Comparison of ENCODE assay signal across 21 mouse cellular contexts in the genomic region with DNA sequence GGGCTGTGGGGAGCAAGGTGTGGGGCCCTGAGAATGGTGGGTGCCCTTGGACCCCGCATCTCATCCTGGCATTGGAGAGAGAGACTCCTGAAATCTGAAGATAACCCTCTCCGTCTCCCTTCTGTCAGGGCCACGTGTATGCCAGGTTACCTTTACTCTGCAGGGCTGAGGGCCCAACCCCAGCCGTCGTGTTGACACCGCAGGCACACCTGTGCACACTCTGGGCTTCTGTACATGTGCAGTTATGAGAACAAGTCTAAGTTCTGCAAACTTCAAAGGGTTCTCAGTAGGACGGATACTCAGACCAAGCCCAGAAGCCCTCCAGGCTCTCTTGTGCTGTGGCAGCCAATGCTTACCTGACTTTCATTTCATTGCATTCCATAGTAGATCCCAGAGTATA. TPM values are rescaled to one million over a fixed set of nuclear protein-coding genes. Genes with fewer than 3 reads are reported as not detected.
DNase-seq lines count a peak whose midpoint lies in the region; ATAC-seq and TF ChIP-seq lines count a peak whose summit lies in the region.
"Had no signal": no experiment of that assay in that cellular context is flagged by ENCODE, and none has a peak within 500 bp of the region (broad histone marks: within the 10 kb centered on the region; RNA-seq: fewer than 3 reads in every experiment).

No protein-coding gene starts in this region.

- 90% methylated on average over 7 of the region's 7 CpGs for WGBS in limb, embryonic 11.5 days
- 90% methylated on average over 7 of the region's 7 CpGs for WGBS in limb, embryonic 10.5 days
- 86% methylated on average over 7 of the region's 7 CpGs for WGBS in stomach, embryonic 14.5 days
- 73% methylated on average over 7 of the region's 7 CpGs for WGBS in stomach, embryonic 15.5 days
- WGBS in stomach, postnatal 0 days, result 60% methylated on average over 7 of the region's 7 CpGs

- H3K9ac ChIP-seq in limb, embryonic 11.5 days (ENCODE audit: low read length), result 0 out of 2 replicates have a peak overlapping the region, but pooled peaks have one; percentile 27
- no peak overlapping the region for H3K9ac ChIP-seq in stomach, embryonic 14.5 days (replicated peaks; ENCODE audit: low read depth, low read length)
- H3K9ac ChIP-seq in stomach, embryonic 15.5 days, result no peak overlapping the region
- H3K9ac ChIP-seq in stomach, postnatal 0 days (ENCODE audit: low read length), result no peak overlapping the region
- H3K9ac ChIP-seq: embryonic facial prominence, embryonic 12.5 days; forebrain, embryonic 13.5 days; forebrain, embryonic 15.5 days had no signal

- no peak for TF ChIP-seq EP300 in stomach, postnatal 0 days (optimal IDR thresholded peaks at IDR 0.05)

- intact Hi-C loops in left cerebral cortex, postnatal 25 days (cut with DNase I), result no loop called here

- no peak for TF ChIP-seq CTCF in stomach, postnatal 0 days (IDR thresholded peaks at IDR 0.05; ENCODE audit: low read depth)

- no peak for DNase-seq in limb, embryonic 11.5 days (ENCODE audit: low spot score)
- no peak for DNase-seq in limb, embryonic 10.5 days (ENCODE audit: low spot score)
- peak; percentile 80 for DNase-seq in stomach, postnatal 0 days (ENCODE audit: low spot score)
- DNase-seq in spleen, postnatal 36 days (ENCODE audit: low spot score in 2 of 2), result no peak
- DNase-seq in left cerebral cortex, postnatal 25 days (ENCODE audit: low spot score in 2 of 2), result no peak
- DNase-seq: adrenal gland, adult 2 months; adrenal gland, postnatal 14 days; adrenal gland, postnatal 36 days; cerebellum, adult 11-12 months; cerebellum, adult 2 months; cerebellum, adult 9-10 months; cerebellum, postnatal 10 days; cerebellum, postnatal 25 days had no signal

- no peaks in the 10 kb centered on the region for H3K9me3 ChIP-seq in limb, embryonic 11.5 days (ENCODE audit: control insufficient read depth, low read length)
- H3K9me3 ChIP-seq in limb, embryonic 10.5 days (replicated peaks), result no peaks in the 10 kb centered on the region
- H3K9me3 ChIP-seq in stomach, embryonic 14.5 days (ENCODE audit: control insufficient read depth, low read depth, low read length), result no peaks in the 10 kb centered on the region
- no peaks in the 10 kb centered on the region for H3K9me3 ChIP-seq in stomach, embryonic 15.5 days
- no peaks in the 10 kb centered on the region for H3K9me3 ChIP-seq in stomach, postnatal 0 days (ENCODE audit: control insufficient read depth, low read length)
- H3K9me3 ChIP-seq: embryonic facial prominence, embryonic 10.5 days; embryonic facial prominence, embryonic 12.5 days; forebrain, embryonic 13.5 days; forebrain, embryonic 15.5 days had no signal

- 0 out of 2 replicates have a peak, but pooled peaks cover 2% of the 10 kb centered on the region for H3K27me3 ChIP-seq in limb, embryonic 11.5 days (ENCODE audit: control insufficient read depth, insufficient read depth, low read length)
- H3K27me3 ChIP-seq in limb, embryonic 10.5 days (ENCODE audit: low read depth, poor library complexity, severe bottlenecking), result peaks cover 9% of the 10 kb centered on the region; the same call in 1 of the 2 replicates
- H3K27me3 ChIP-seq in stomach, embryonic 14.5 days (ENCODE audit: control insufficient read depth, insufficient read depth, low read length), result no peaks in the 10 kb centered on the region
- H3K27me3 ChIP-seq in stomach, embryonic 15.5 days (replicated peaks), result no peaks in the 10 kb centered on the region
- H3K27me3 ChIP-seq in stomach, postnatal 0 days (ENCODE audit: control insufficient read depth, insufficient read depth, low read length), result no peaks in the 10 kb centered on the region
- H3K27me3 ChIP-seq: embryonic facial prominence, embryonic 12.5 days; forebrain, embryonic 13.5 days; forebrain, embryonic 15.5 days had no signal

- no peak for ATAC-seq in limb, embryonic 11.5 days (ENCODE audit: insufficient number of reproducible peaks, low FRiP score, low TSS enrichment, low read depth)
- ATAC-seq in stomach, embryonic 14.5 days (ENCODE audit: insufficient number of reproducible peaks, insufficient read depth, low FRiP score, low read depth), result peak; percentile 49; the same call in 1 of the 2 replicates
- ATAC-seq in stomach, embryonic 15.5 days (ENCODE audit: insufficient read depth, low FRiP score, low read depth), result peak; percentile 56; the same call in 1 of the 2 replicates
- ATAC-seq in stomach, postnatal 0 days (ENCODE audit: low FRiP score, low TSS enrichment), result peak; percentile 83
- ATAC-seq: forebrain, embryonic 13.5 days; forebrain, embryonic 15.5 days had no signal

- no peak overlapping the region for H3K4me3 ChIP-seq in limb, embryonic 11.5 days (ENCODE audit: low read depth, low read length)
- H3K4me3 ChIP-seq in limb, embryonic 10.5 days, result no peak overlapping the region
- no peak overlapping the region for H3K4me3 ChIP-seq in stomach, embryonic 14.5 days (ENCODE audit: low read depth, low read length)
- H3K4me3 ChIP-seq in stomach, embryonic 15.5 days (replicated peaks), result no peak overlapping the region
- H3K4me3 ChIP-seq in stomach, postnatal 0 days (ENCODE audit: low read depth, low read length), result no peak overlapping the region
- H3K4me3 ChIP-seq: embryonic facial prominence, embryonic 10.5 days; embryonic facial prominence, embryonic 12.5 days; forebrain, embryonic 13.5 days; forebrain, embryonic 15.5 days had no signal

- no peaks in the 10 kb centered on the region for H3K36me3 ChIP-seq in limb, embryonic 11.5 days (ENCODE audit: control insufficient read depth, insufficient read depth, low read length)
- peaks cover 6% of the 10 kb centered on the region; the same call in 1 of the 2 replicates for H3K36me3 ChIP-seq in limb, embryonic 10.5 days
- peaks cover 8% of the 10 kb centered on the region; the same call in 1 of the 2 replicates for H3K36me3 ChIP-seq in stomach, embryonic 14.5 days (ENCODE audit: control insufficient read depth, insufficient read depth, low read length)
- H3K36me3 ChIP-seq in stomach, embryonic 15.5 days, result peaks cover 4% of the 10 kb centered on the region; the same call in 1 of the 2 replicates
- H3K36me3 ChIP-seq in stomach, postnatal 0 days (ENCODE audit: control insufficient read depth, insufficient read depth, low read length), result no peaks in the 10 kb centered on the region
- H3K36me3 ChIP-seq: forebrain, embryonic 15.5 days had no signal

- H3K4me1 ChIP-seq in limb, embryonic 11.5 days (ENCODE audit: control insufficient read depth, insufficient read depth, low read length), result no peaks in the 10 kb centered on the region
- H3K4me1 ChIP-seq in limb, embryonic 10.5 days, result no peaks in the 10 kb centered on the region
- H3K4me1 ChIP-seq in stomach, embryonic 14.5 days (ENCODE audit: control insufficient read depth, insufficient read depth, low read length), result no peaks in the 10 kb centered on the region
- no peaks in the 10 kb centered on the region for H3K4me1 ChIP-seq in stomach, embryonic 15.5 days
- no peaks in the 10 kb centered on the region for H3K4me1 ChIP-seq in stomach, postnatal 0 days (replicated peaks; ENCODE audit: control insufficient read depth, insufficient read depth)
- H3K4me1 ChIP-seq: embryonic facial prominence, embryonic 10.5 days; embryonic facial prominence, embryonic 12.5 days; forebrain, embryonic 13.5 days; forebrain, embryonic 15.5 days had no signal

- H3K4me2 ChIP-seq in limb, embryonic 11.5 days (ENCODE audit: low read depth, severe bottlenecking), result no peak overlapping the region
- no peak overlapping the region for H3K4me2 ChIP-seq in stomach, embryonic 14.5 days (replicated peaks; ENCODE audit: low read depth, low read length)
- H3K4me2 ChIP-seq in stomach, embryonic 15.5 days, result no peak overlapping the region
- H3K4me2 ChIP-seq in stomach, postnatal 0 days (replicated peaks; ENCODE audit: low read depth), result no peak overlapping the region
- H3K4me2 ChIP-seq: embryonic facial prominence, embryonic 12.5 days; forebrain, embryonic 13.5 days; forebrain, embryonic 15.5 days had no signal

- H3K27ac ChIP-seq in limb, embryonic 11.5 days (replicated peaks; ENCODE audit: low read depth, low read length), result no peak overlapping the region
- no peak overlapping the region for H3K27ac ChIP-seq in limb, embryonic 10.5 days
- no peak overlapping the region for H3K27ac ChIP-seq in stomach, embryonic 14.5 days (ENCODE audit: low read length)
- 0 out of 2 replicates have a peak overlapping the region, but pooled peaks have one; percentile 12 for H3K27ac ChIP-seq in stomach, embryonic 15.5 days
- peak overlapping the region; percentile 71 for H3K27ac ChIP-seq in stomach, postnatal 0 days (replicated peaks)
- H3K27ac ChIP-seq: embryonic facial prominence, embryonic 10.5 days; embryonic facial prominence, embryonic 12.5 days; forebrain, embryonic 13.5 days; forebrain, embryonic 15.5 days had no signal

RNA-seq across cellular contexts. Expression of gene Arhgdig, which starts 4.7 kb away (rescaled TPM):
- 3.5 and 4.7 TPM in 2 replicates for polyA plus RNA-seq in limb, embryonic 11.5 days (2014; fragmentation: Nextera tagmentation; extraction: Ambion mirVana)
- polyA plus RNA-seq in limb, embryonic 10.5 days (2016; fragmentation: Nextera tagmentation; extraction: Ambion mirVana), result 2.0 and 4.2 TPM in 2 replicates
- polyA plus RNA-seq in stomach, embryonic 14.5 days (2014; fragmentation: Nextera tagmentation; extraction: Ambion mirVana), result 12.9 and 13.6 TPM in 2 replicates
- 118 and 143 TPM in 2 replicates for polyA plus RNA-seq in stomach, embryonic 15.5 days (2015; fragmentation: Nextera tagmentation; extraction: Ambion mirVana)
- 133 and 139 TPM in 2 replicates for polyA plus RNA-seq in stomach, postnatal 0 days (2015; fragmentation: Nextera tagmentation; extraction: Ambion mirVana)
- total RNA-seq in left cerebral cortex, postnatal 25 days (2021), result 100 to 1,000 TPM; 103 to 107 TPM

RNA-seq across cellular contexts. Expression of gene Rgs11, which starts 9.5 kb away (rescaled TPM):
- 1.1 and 1.8 TPM in 2 replicates for polyA plus RNA-seq in limb, embryonic 11.5 days (2014; fragmentation: Nextera tagmentation; extraction: Ambion mirVana)
- 1.3 and 1.5 TPM in 2 replicates for polyA plus RNA-seq in limb, embryonic 10.5 days (2016; fragmentation: Nextera tagmentation; extraction: Ambion mirVana)
- polyA plus RNA-seq in stomach, embryonic 14.5 days (2014; fragmentation: Nextera tagmentation; extraction: Ambion mirVana), result 18.3 and 19.3 TPM in 2 replicates
- polyA plus RNA-seq in stomach, embryonic 15.5 days (2015; fragmentation: Nextera tagmentation; extraction: Ambion mirVana), result 27.2 and 32.1 TPM in 2 replicates
- polyA plus RNA-seq in stomach, postnatal 0 days (2015; fragmentation: Nextera tagmentation; extraction: Ambion mirVana), result 24.4 and 27.5 TPM in 2 replicates
- 10 to 100 TPM; 36.6 to 43.5 TPM for total RNA-seq in left cerebral cortex, postnatal 25 days (2021)
- polyA plus RNA-seq: C2C12 had no signal

RNA-seq across cellular contexts. Expression of gene Pdia2, which starts 13.4 kb away (rescaled TPM):
- polyA plus RNA-seq in limb, embryonic 11.5 days (2014; fragmentation: Nextera tagmentation; extraction: Ambion mirVana), result 0.27 and 1.1 TPM in 2 replicates
- 0.53 and 0.58 TPM in 2 replicates for polyA plus RNA-seq in limb, embryonic 10.5 days (2016; fragmentation: Nextera tagmentation; extraction: Ambion mirVana)
- 2.3 and 6.5 TPM in 2 replicates for polyA plus RNA-seq in stomach, embryonic 14.5 days (2014; fragmentation: Nextera tagmentation; extraction: Ambion mirVana)
- polyA plus RNA-seq in stomach, embryonic 15.5 days (2015; fragmentation: Nextera tagmentation; extraction: Ambion mirVana), result 121 and 146 TPM in 2 replicates
- 172 and 176 TPM in 2 replicates for polyA plus RNA-seq in stomach, postnatal 0 days (2015; fragmentation: Nextera tagmentation; extraction: Ambion mirVana)
- under 1 TPM; 0.32 to 0.73 TPM for total RNA-seq in left cerebral cortex, postnatal 25 days (2021)
- polyA plus RNA-seq: forebrain, embryonic 13.5 days; forebrain, embryonic 15.5 days had no signal

RNA-seq across cellular contexts. Expression of gene Fam234a, which starts 31.8 kb away (rescaled TPM):
- 25.7 and 26.0 TPM in 2 replicates for polyA plus RNA-seq in limb, embryonic 11.5 days (2014; fragmentation: Nextera tagmentation; extraction: Ambion mirVana)
- polyA plus RNA-seq in limb, embryonic 10.5 days (2016; fragmentation: Nextera tagmentation; extraction: Ambion mirVana), result 21.5 and 28.0 TPM in 2 replicates
- polyA plus RNA-seq in stomach, embryonic 14.5 days (2014; fragmentation: Nextera tagmentation; extraction: Ambion mirVana), result 49.2 and 51.1 TPM in 2 replicates
- polyA plus RNA-seq in stomach, embryonic 15.5 days (2015; fragmentation: Nextera tagmentation; extraction: Ambion mirVana), result 73.6 and 75.6 TPM in 2 replicates
- polyA plus RNA-seq in stomach, postnatal 0 days (2015; fragmentation: Nextera tagmentation; extraction: Ambion mirVana), result 98.0 and 99.1 TPM in 2 replicates
- total RNA-seq in left cerebral cortex, postnatal 25 days (2021), result 10 to 100 TPM; 13.9 to 14.2 TPM
- total RNA-seq: MEL had no signal

RNA-seq across cellular contexts. Expression of gene Luc7l, which starts 40.5 kb away (rescaled TPM):
- 146 and 153 TPM in 2 replicates for polyA plus RNA-seq in limb, embryonic 11.5 days (2014; fragmentation: Nextera tagmentation; extraction: Ambion mirVana)
- polyA plus RNA-seq in limb, embryonic 10.5 days (2016; fragmentation: Nextera tagmentation; extraction: Ambion mirVana), result 136 and 137 TPM in 2 replicates
- polyA plus RNA-seq in stomach, embryonic 14.5 days (2014; fragmentation: Nextera tagmentation; extraction: Ambion mirVana), result 106 and 108 TPM in 2 replicates
- 91.1 and 97.0 TPM in 2 replicates for polyA plus RNA-seq in stomach, embryonic 15.5 days (2015; fragmentation: Nextera tagmentation; extraction: Ambion mirVana)
- 42.9 and 46.2 TPM in 2 replicates for polyA plus RNA-seq in stomach, postnatal 0 days (2015; fragmentation: Nextera tagmentation; extraction: Ambion mirVana)
- 10 to 100 TPM; 78.1 to 84.7 TPM for total RNA-seq in left cerebral cortex, postnatal 25 days (2021)

Comparison
In these comparisons a context has a peak if more than half of its experiments do, and no peak if none do; other contexts are left out.
1. H3K27ac ChIP-seq: peak in stomach, embryonic 15.5 days (single experiment) and stomach, postnatal 0 days (single experiment); none in limb, embryonic 11.5 days (single experiment), limb, embryonic 10.5 days (single experiment) and stomach, embryonic 14.5 days (single experiment).
2. RNA of gene Pdia2, which starts 13.4 kb away (polyA plus RNA-seq): 172 to 176 TPM in stomach, postnatal 0 days and 121 to 146 TPM in stomach, embryonic 15.5 days; 2.3 to 6.5 TPM in stomach, embryonic 14.5 days, 0.53 to 0.58 TPM in limb, embryonic 10.5 days and 0.27 to 1.1 TPM in limb, embryonic 11.5 days; every median in the first group is over 10 times any median in the second.